Mouse (Mus musculus) forebrain, embryonic 10.5 days (tissue): ENCODE measurements around the gene Amer1. TPM values are rescaled to one million over a fixed set of nuclear protein-coding genes. Genes with fewer than 3 reads are reported as not detected.

Source experiments
- polyA plus RNA-seq: library from polyadenylated mRNA; unstranded; fragments of >200 nt; fragmentation: Nextera tagmentation; extraction: Ambion mirVana; gene quantifications from 2 replicates; pipeline ENCODE4 v1.2.1, GENCODE M21; 2016

Gene Amer1
- polyA plus RNA-seq, 1 experiment from 2014 or later, result 10.4 TPM

Other genes starting within 250 kb of the Amer1 start
- gene Arhgef9, start 248.0 kb downstream of the Amer1 start, polyA plus RNA-seq, result 10.3 and 13.3 TPM in 2 replicates
- not detected in 2 replicates for gene Asb12, start 113.1 kb upstream of the Amer1 start, polyA plus RNA-seq
- gene Pfn5, start 113.2 kb upstream of the Amer1 start, polyA plus RNA-seq, result not detected in 2 replicates
- 29.5 and 30.9 TPM in 2 replicates for gene Zc4h2, start 213.6 kb upstream of the Amer1 start, polyA plus RNA-seq